Mouse (Mus musculus) C2C12 (cell line): ENCODE results near the gene Smndc1. TPM values are rescaled to one million over a fixed set of nuclear protein-coding genes. Genes with fewer than 3 reads are reported as not detected.
A peak's percentile ranks its signal among the peaks of the same experiment; 100 is the strongest.

Experiments
- H3K27me3 ChIP-seq: one replicate; pipeline ENCODE4 v1.6.1; 2011; ENCODE audit not compliant: control insufficient read depth, insufficient read depth, insufficient read length
- H3K36me3 ChIP-seq: one replicate; pipeline ENCODE4 v1.6.1; 2011; ENCODE audit not compliant: control insufficient read depth, insufficient read depth
- H3K4me3 ChIP-seq: one replicate; pipeline ENCODE4 v1.5.1; 2011; ENCODE audit warnings: mild to moderate bottlenecking, control low read depth; ENCODE audit not compliant: poor library complexity, insufficient read depth, severe bottlenecking
- H3K79me2 ChIP-seq: one replicate; pipeline ENCODE4 v1.6.1; 2011; ENCODE audit not compliant: control insufficient read depth, insufficient read depth
- H3K79me3 ChIP-seq: one replicate; pipeline ENCODE4 v1.6.1; 2011; ENCODE audit warnings: low read depth, control low read depth
- H3ac ChIP-seq: one replicate; pipeline ENCODE3; 2011; ENCODE audit warnings: low read depth; ENCODE audit not compliant: control insufficient read depth, insufficient read length
- CEBPB ChIP-seq: IDR thresholded peaks from one replicate; pipeline ENCODE4 v1.6.1; 2011; ENCODE audit warnings: low read depth, mild to moderate bottlenecking, control low read depth, moderate library complexity
- CTCF ChIP-seq: IDR thresholded peaks from one replicate; pipeline ENCODE4 v1.5.1; 2011; ENCODE audit not compliant: control insufficient read depth, insufficient read depth, insufficient read length
- FOSL1 ChIP-seq: IDR thresholded peaks from one replicate; pipeline ENCODE4 v1.8.0; 2011; ENCODE audit warnings: mild to moderate bottlenecking, low read length; ENCODE audit not compliant: poor library complexity, insufficient read depth, severe bottlenecking
- MAX ChIP-seq: IDR thresholded peaks from one replicate; pipeline ENCODE4 v1.6.1; 2011; ENCODE audit warnings: mild to moderate bottlenecking, control low read depth
- MYOD1 ChIP-seq: IDR thresholded peaks from one replicate; pipeline ENCODE4 v1.6.1; 2011; ENCODE audit warnings: low read depth; ENCODE audit not compliant: control insufficient read depth, insufficient read length
- MYOG ChIP-seq: IDR thresholded peaks from one replicate; pipeline ENCODE4 v1.6.1; 2011; ENCODE audit not compliant: control insufficient read depth, insufficient read length; ENCODE audit errors: extremely low read depth
- USF1 ChIP-seq: IDR thresholded peaks from one replicate; pipeline ENCODE4 v1.6.1; 2011; ENCODE audit warnings: low read depth, mild to moderate bottlenecking, control low read depth, moderate library complexity
- polyA plus RNA-seq: library from polyadenylated mRNA; unstranded; fragments of >200 nt; fragmentation: generic; extraction: Trizol; gene quantifications from one replicate; pipeline ENCODE4 v1.2.1, GENCODE M21; 2012; ENCODE audit warnings: missing spikeins

Gene Smndc1
- polyA plus RNA-seq, 1 experiment, result 31.9 TPM

- Histone ChIP-seq H3K79me3 (no peaks in the 10 kb centered on the region), H3K27me3 (no peaks in the 10 kb centered on the region), H3K79me2 (no peaks in the 10 kb centered on the region), H3K36me3 (no peaks in the 10 kb centered on the region), H3ac (no peak overlapping the region), H3K4me3 (no peak overlapping the region)
- no peak for TF ChIP-seq MAX
- TF ChIP-seq CTCF, result no peak
- no peak for TF ChIP-seq USF1
- TF ChIP-seq MYOD1, result no peak
- no peak for TF ChIP-seq CEBPB
- no peak for TF ChIP-seq FOSL1
- TF ChIP-seq MYOG, result no peak
Measured at GRCm38 (mm10) chr19:53364551-53364950, 25.8 kb downstream of the Smndc1 start.

- Histone ChIP-seq H3K79me2 (no peaks in the 10 kb centered on the region), H3K36me3 (no peaks in the 10 kb centered on the region), H3K27me3 (no peaks in the 10 kb centered on the region), H3ac (no peak overlapping the region), H3K4me3 (no peak overlapping the region), H3K79me3 (no peaks in the 10 kb centered on the region)
- no peak for TF ChIP-seq FOSL1
- no peak for TF ChIP-seq USF1
- no peak for TF ChIP-seq MYOG
- TF ChIP-seq CTCF, result no peak
- TF ChIP-seq CEBPB, result no peak
- no peak for TF ChIP-seq MAX
- TF ChIP-seq MYOD1, result no peak
Measured at GRCm38 (mm10) chr19:53362967-53363366, 27.4 kb downstream of the Smndc1 start.

GRCm38 (mm10) chr19:53360265-53360958 lies 30.0 kb downstream of the Smndc1 start:
- Histone ChIP-seq H3K36me3 (no peaks in the 10 kb centered on the region), H3K79me2 (no peaks in the 10 kb centered on the region), H3ac (no peak overlapping the region), H3K4me3 (no peak overlapping the region), H3K27me3 (no peaks in the 10 kb centered on the region), H3K79me3 (no peaks in the 10 kb centered on the region)
- TF ChIP-seq CTCF (no peak), MYOD1 (no peak), FOSL1 (no peak), MAX (no peak), MYOG (no peak), USF1 (no peak), CEBPB (no peak)

- H3K79me3 ChIP-seq, result no peaks in the 10 kb centered on the region
- H3K4me3 ChIP-seq, result no peak overlapping the region
- H3K36me3 ChIP-seq, result no peaks in the 10 kb centered on the region
- no peak for TF ChIP-seq USF1
- no peak for TF ChIP-seq CEBPB
- TF ChIP-seq MYOD1, result no peak
- TF ChIP-seq FOSL1, result no peak
- TF ChIP-seq CTCF, result no peak
- no peak for TF ChIP-seq MAX
- no peaks in the 10 kb centered on the region for H3K27me3 ChIP-seq
- H3K79me2 ChIP-seq, result no peaks in the 10 kb centered on the region
- peak overlapping the region; percentile 2 for H3ac ChIP-seq
Measured at GRCm38 (mm10) chr19:53359160-53360033, 31.0 kb downstream of the Smndc1 start.

- Histone ChIP-seq H3K27me3 (no peaks in the 10 kb centered on the region), H3K79me3 (no peaks in the 10 kb centered on the region), H3K4me3 (no peak overlapping the region), H3ac (no peak overlapping the region), H3K79me2 (no peaks in the 10 kb centered on the region), H3K36me3 (no peaks in the 10 kb centered on the region)
- TF ChIP-seq MYOG (no peak), FOSL1 (no peak)
Measured at GRCm38 (mm10) chr19:53355065-53355464, 35.3 kb downstream of the Smndc1 start.
